Mouse (Mus musculus): ENCODE measurements around the gene Abcc8. TPM values are rescaled to one million over a fixed set of nuclear protein-coding genes. Genes with fewer than 3 reads are reported as not detected.

Gene Abcc8
- polyA plus RNA-seq, 1 experiment = 17.8 TPM

- no peak for DNase-seq (ENCODE audit: extremely low spot score in 1 of 2, low spot score in 1 of 2)
Measured at GRCm38 (mm10) chr7:46157746-46158145, 22.1 kb downstream of the Abcc8 start.

GRCm38 (mm10) chr7:46154498-46155488, 25.0 kb downstream of the Abcc8 start:
- no peak for DNase-seq (ENCODE audit: extremely low spot score in 1 of 2, low spot score in 1 of 2)

- DNase-seq (ENCODE audit: extremely low spot score in 1 of 2, low spot score in 1 of 2) = no peak
Measured at GRCm38 (mm10) chr7:46152819-46153351, 26.9 kb downstream of the Abcc8 start.

GRCm38 (mm10) chr7:46147417-46147816, 32.4 kb downstream of the Abcc8 start:
- no peak for DNase-seq (ENCODE audit: extremely low spot score in 1 of 2, low spot score in 1 of 2)

- DNase-seq (ENCODE audit: extremely low spot score in 1 of 2, low spot score in 1 of 2) = no peak
Measured at GRCm38 (mm10) chr7:46146675-46147308, 33.0 kb downstream of the Abcc8 start.

- no peak for DNase-seq (ENCODE audit: extremely low spot score in 1 of 2, low spot score in 1 of 2)
Measured at GRCm38 (mm10) chr7:46144061-46144460, 35.8 kb downstream of the Abcc8 start.

GRCm38 (mm10) chr7:46138329-46138930, 41.4 kb downstream of the Abcc8 start:
- DNase-seq (ENCODE audit: extremely low spot score in 1 of 2, low spot score in 1 of 2) = peak; percentile 35 to 64

- DNase-seq (ENCODE audit: extremely low spot score in 1 of 2, low spot score in 1 of 2) = no peak
Measured at GRCm38 (mm10) chr7:46133858-46134257, 46.0 kb downstream of the Abcc8 start.

GRCm38 (mm10) chr7:46132229-46132628, 47.6 kb downstream of the Abcc8 start:
- DNase-seq (ENCODE audit: extremely low spot score in 1 of 2, low spot score in 1 of 2) = no peak

- peak in 1 of 2 experiments; percentile 49 for DNase-seq (ENCODE audit: extremely low spot score in 1 of 2, low spot score in 1 of 2)
Measured at GRCm38 (mm10) chr7:46131806-46132205, 48.0 kb downstream of the Abcc8 start.

GRCm38 (mm10) chr7:46131266-46131665, 48.6 kb downstream of the Abcc8 start:
- DNase-seq (ENCODE audit: extremely low spot score in 1 of 2, low spot score in 1 of 2) = peak; percentile 42 to 77

- no peak for DNase-seq (ENCODE audit: extremely low spot score in 1 of 2, low spot score in 1 of 2)
Measured at GRCm38 (mm10) chr7:46130723-46131122, 49.1 kb downstream of the Abcc8 start.

- no peak for DNase-seq (ENCODE audit: extremely low spot score in 1 of 2, low spot score in 1 of 2)
Measured at GRCm38 (mm10) chr7:46129463-46130179, 50.2 kb downstream of the Abcc8 start.

- DNase-seq (ENCODE audit: extremely low spot score in 1 of 2, low spot score in 1 of 2) = no peak
Measured at GRCm38 (mm10) chr7:46128196-46128595, 51.6 kb downstream of the Abcc8 start.

GRCm38 (mm10) chr7:46125340-46125739, 54.5 kb downstream of the Abcc8 start:
- DNase-seq (ENCODE audit: extremely low spot score in 1 of 2, low spot score in 1 of 2) = no peak

- DNase-seq (ENCODE audit: extremely low spot score in 1 of 2, low spot score in 1 of 2) = no peak
Measured at GRCm38 (mm10) chr7:46124460-46124859, 55.4 kb downstream of the Abcc8 start.

GRCm38 (mm10) chr7:46122964-46123363, 56.9 kb downstream of the Abcc8 start:
- DNase-seq (ENCODE audit: extremely low spot score in 1 of 2, low spot score in 1 of 2) = no peak

GRCm38 (mm10) chr7:46117035-46117434, 62.8 kb downstream of the Abcc8 start:
- DNase-seq (ENCODE audit: extremely low spot score in 1 of 2, low spot score in 1 of 2) = no peak

- DNase-seq (ENCODE audit: extremely low spot score in 1 of 2, low spot score in 1 of 2) = no peak
Measured at GRCm38 (mm10) chr7:46116118-46116581, 63.7 kb downstream of the Abcc8 start.

GRCm38 (mm10) chr7:46113435-46113834, 66.4 kb downstream of the Abcc8 start:
- DNase-seq (ENCODE audit: extremely low spot score in 1 of 2, low spot score in 1 of 2) = no peak

Measured in frontal cortex, adult 2 months (tissue).